Mouse (Mus musculus) neural tube, embryonic 14.5 days (tissue): Measurements from ENCODE around the gene Vps18. TPM values are rescaled to one million over a fixed set of nuclear protein-coding genes. Genes with fewer than 3 reads are reported as not detected.

Source experiments
- ATAC-seq: fragments of 200-750 bp; cut with Nextera tagmentation; 2 replicates; pipeline ENCODE4 v1.8.0; 2017; ENCODE audit warnings: low read depth, mild to moderate bottlenecking, moderate TSS enrichment, moderate library complexity
- H3K27ac ChIP-seq: fragments of 300-500 bp; sonication (generic); 2 replicates; pipeline ENCODE4 v1.5.1; 2014; ENCODE audit warnings: low read depth, mild to moderate bottlenecking, control low read depth, low read length, moderate library complexity, mixed read lengths
- H3K27me3 ChIP-seq: fragments of 300-500 bp; sonication (generic); 2 replicates; pipeline ENCODE4 v1.6.1; 2014; ENCODE audit warnings: low read length; ENCODE audit not compliant: control insufficient read depth, insufficient read depth
- H3K36me3 ChIP-seq: fragments of 300-500 bp; sonication (generic); 2 replicates; pipeline ENCODE4 v1.6.1; 2014; ENCODE audit warnings: low read length, mixed read lengths; ENCODE audit not compliant: control insufficient read depth, insufficient read depth
- H3K4me1 ChIP-seq: fragments of 300-500 bp; sonication (generic); 2 replicates; pipeline ENCODE4 v1.6.1; 2014; ENCODE audit warnings: low read length; ENCODE audit not compliant: control insufficient read depth, insufficient read depth
- H3K4me2 ChIP-seq: fragments of 300-500 bp; sonication (generic); 2 replicates; pipeline ENCODE4 v1.6.1; 2014; ENCODE audit warnings: mild to moderate bottlenecking, low read depth, low read length, control low read depth
- H3K4me3 ChIP-seq: fragments of 300-500 bp; sonication (generic); 2 replicates; pipeline ENCODE4 v1.5.1; 2014; ENCODE audit warnings: low read depth, low read length, control low read depth, mixed read lengths
- H3K9ac ChIP-seq: fragments of 300-500 bp; sonication (generic); replicated peaks from 2 replicates; pipeline ENCODE4 v1.6.1; 2014; ENCODE audit warnings: low read depth, mild to moderate bottlenecking, control low read depth, low read length, mixed read lengths
- H3K9me3 ChIP-seq: fragments of 300-500 bp; sonication (generic); 2 replicates; pipeline ENCODE4 v1.6.1; 2016; ENCODE audit warnings: low read length; ENCODE audit not compliant: control insufficient read depth
- WGBS: fragments of 180-500 bp; shearing (Covaris S2); extraction: QIAGEN DNeasy Blood & Tissue Kit; methylation state at CpG from one replicate; pipeline ENCODE4 v1.1.7; 2014; 5-methylcytosine and 5-hydroxymethylcytosine counted together
- polyA plus RNA-seq: library from polyadenylated mRNA; unstranded; fragments of >200 nt; fragmentation: Nextera tagmentation; extraction: Ambion mirVana; gene quantifications from 2 replicates; pipeline ENCODE4 v1.2.1, GENCODE M21; 2014

The Vps18 gene
- polyA plus RNA-seq, 1 experiment from 2014 or later: 14.8 TPM

DNA sequence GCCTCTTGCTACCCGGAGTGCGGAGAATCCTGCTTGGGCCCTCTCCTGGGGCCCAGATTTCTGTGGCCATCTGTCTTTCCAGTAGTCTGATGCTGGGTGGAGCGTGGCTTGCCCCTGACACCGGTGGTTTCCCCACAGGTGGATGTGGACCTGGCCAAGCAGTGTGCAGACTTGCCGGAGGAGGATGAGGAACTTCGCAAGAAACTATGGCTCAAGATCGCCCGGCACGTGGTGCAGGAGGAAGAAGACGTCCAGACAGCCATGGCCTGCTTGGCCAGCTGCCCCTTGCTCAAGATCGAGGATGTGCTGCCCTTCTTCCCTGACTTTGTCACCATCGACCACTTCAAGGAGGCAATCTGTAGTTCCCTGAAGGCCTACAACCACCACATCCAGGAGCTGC, 8.2 kb downstream of the Vps18 start:
- 92% methylated on average over 12 of the region's 12 CpGs for WGBS
- H3K4me2 ChIP-seq: no peak overlapping the region
- no peaks in the 10 kb centered on the region for H3K9me3 ChIP-seq
- no peak overlapping the region for H3K4me3 ChIP-seq
- H3K36me3 ChIP-seq: peaks cover 43% of the 10 kb centered on the region
- H3K27me3 ChIP-seq: no peaks in the 10 kb centered on the region
- no peak overlapping the region for H3K9ac ChIP-seq
- H3K27ac ChIP-seq: no peak overlapping the region
- peaks cover 11% of the 10 kb centered on the region for H3K4me1 ChIP-seq
- ATAC-seq: no peak

- Histone ChIP-seq H3K9ac (no peak overlapping the region), H3K4me3 (no peak overlapping the region), H3K36me3 (peaks cover 40% of the 10 kb centered on the region), H3K27ac (no peak overlapping the region), H3K27me3 (no peaks in the 10 kb centered on the region), H3K4me2 (no peak overlapping the region), H3K9me3 (no peaks in the 10 kb centered on the region), H3K4me1 (peaks cover 11% of the 10 kb centered on the region)
- ATAC-seq: no peak
- WGBS: 95% methylated on average over 19 of the region's 19 CpGs
Measured at GRCm38 (mm10) chr2:119297506-119297905, 9.0 kb downstream of the Vps18 start.

DNA sequence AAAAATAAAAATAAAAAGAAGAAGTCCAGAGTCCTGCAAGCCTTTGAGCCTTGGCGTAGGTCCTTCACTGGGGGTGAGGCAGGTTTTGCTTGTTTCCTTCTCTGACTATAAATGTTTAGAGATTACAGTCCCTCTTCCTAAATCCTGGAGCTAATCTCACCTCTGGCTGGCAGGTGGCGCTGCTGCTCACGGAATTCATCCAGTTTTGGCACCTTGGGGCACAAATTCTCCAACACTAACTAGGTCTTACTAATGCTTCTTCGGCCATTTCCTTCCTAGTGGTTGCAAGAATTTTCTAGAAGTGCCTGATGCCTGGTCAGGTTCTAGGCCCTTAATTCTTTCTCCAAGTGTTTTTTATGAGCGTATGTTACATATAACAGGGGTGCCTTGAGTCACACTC, 9.8 kb downstream of the Vps18 start:
- Histone ChIP-seq H3K27ac (no peak overlapping the region), H3K9ac (no peak overlapping the region), H3K36me3 (peaks cover 37% of the 10 kb centered on the region), H3K9me3 (no peaks in the 10 kb centered on the region), H3K4me3 (no peak overlapping the region), H3K4me1 (peaks cover 11% of the 10 kb centered on the region), H3K27me3 (no peaks in the 10 kb centered on the region), H3K4me2 (no peak overlapping the region)
- 46% methylated on average over 5 of the region's 5 CpGs for WGBS
- ATAC-seq: no peak

GRCm38 (mm10) chr2:119298839-119299238, 10.3 kb downstream of the Vps18 start:
- peaks cover 32% of the 10 kb centered on the region for H3K36me3 ChIP-seq
- H3K9ac ChIP-seq: no peak overlapping the region
- no peaks in the 10 kb centered on the region for H3K27me3 ChIP-seq
- H3K4me1 ChIP-seq: peaks cover 11% of the 10 kb centered on the region
- WGBS: 86% methylated on average over 2 of the region's 2 CpGs
- no peak overlapping the region for H3K4me2 ChIP-seq
- no peaks in the 10 kb centered on the region for H3K9me3 ChIP-seq
- no peak overlapping the region for H3K27ac ChIP-seq
- no peak overlapping the region for H3K4me3 ChIP-seq
- no peak for ATAC-seq

GRCm38 (mm10) chr2:119299981-119300818, 11.7 kb downstream of the Vps18 start:
- Histone ChIP-seq H3K9me3 (no peaks in the 10 kb centered on the region), H3K9ac (no peak overlapping the region), H3K27ac (peak overlapping the region; percentile 6; the same call in 1 of the 2 replicates), H3K4me1 (peaks cover 11% of the 10 kb centered on the region), H3K4me2 (peak overlapping the region; percentile 9; the same call in 1 of the 2 replicates), H3K27me3 (no peaks in the 10 kb centered on the region), H3K4me3 (no peak overlapping the region), H3K36me3 (peaks cover 25% of the 10 kb centered on the region; the same call in 1 of the 2 replicates)
- ATAC-seq: peak; percentile 79
- WGBS: 7% methylated on average over 15 of the region's 15 CpGs

GRCm38 (mm10) chr2:119300819-119301493, 12.4 kb downstream of the Vps18 start:
- no peaks in the 10 kb centered on the region for H3K27me3 ChIP-seq
- ATAC-seq: peak; percentile 41; the same call in 1 of the 2 replicates
- 0 out of 2 replicates have a peak overlapping the region, but pooled peaks have one; percentile 9 for H3K4me2 ChIP-seq
- H3K27ac ChIP-seq: no peak overlapping the region
- H3K9me3 ChIP-seq: no peaks in the 10 kb centered on the region
- peaks cover 25% of the 10 kb centered on the region; the same call in 1 of the 2 replicates for H3K36me3 ChIP-seq
- H3K4me3 ChIP-seq: no peak overlapping the region
- no peak overlapping the region for H3K9ac ChIP-seq
- WGBS: 30% methylated on average over 7 of the region's 7 CpGs
- H3K4me1 ChIP-seq: peaks cover 11% of the 10 kb centered on the region

GRCm38 (mm10) chr2:119302876-119303275, 14.3 kb downstream of the Vps18 start:
- no peak overlapping the region for H3K4me2 ChIP-seq
- peaks cover 12% of the 10 kb centered on the region; the same call in 1 of the 2 replicates for H3K36me3 ChIP-seq
- no peak overlapping the region for H3K27ac ChIP-seq
- H3K27me3 ChIP-seq: no peaks in the 10 kb centered on the region
- no peak overlapping the region for H3K4me3 ChIP-seq
- ATAC-seq: no peak
- peaks cover 11% of the 10 kb centered on the region for H3K4me1 ChIP-seq
- H3K9ac ChIP-seq: no peak overlapping the region
- H3K9me3 ChIP-seq: no peaks in the 10 kb centered on the region
- 71% methylated on average over 6 of the region's 6 CpGs for WGBS

GRCm38 (mm10) chr2:119304391-119304790, 15.9 kb downstream of the Vps18 start:
- Histone ChIP-seq H3K9me3 (no peaks in the 10 kb centered on the region), H3K4me2 (no peak overlapping the region), H3K27ac (no peak overlapping the region), H3K4me1 (peaks cover 11% of the 10 kb centered on the region), H3K27me3 (no peaks in the 10 kb centered on the region; the same call in 1 of the 2 replicates), H3K9ac (no peak overlapping the region), H3K4me3 (no peak overlapping the region), H3K36me3 (0 out of 2 replicates have a peak, but pooled peaks cover 5% of the 10 kb centered on the region)
- ATAC-seq: no peak
- 60% methylated on average over 3 of the region's 3 CpGs for WGBS

DNA sequence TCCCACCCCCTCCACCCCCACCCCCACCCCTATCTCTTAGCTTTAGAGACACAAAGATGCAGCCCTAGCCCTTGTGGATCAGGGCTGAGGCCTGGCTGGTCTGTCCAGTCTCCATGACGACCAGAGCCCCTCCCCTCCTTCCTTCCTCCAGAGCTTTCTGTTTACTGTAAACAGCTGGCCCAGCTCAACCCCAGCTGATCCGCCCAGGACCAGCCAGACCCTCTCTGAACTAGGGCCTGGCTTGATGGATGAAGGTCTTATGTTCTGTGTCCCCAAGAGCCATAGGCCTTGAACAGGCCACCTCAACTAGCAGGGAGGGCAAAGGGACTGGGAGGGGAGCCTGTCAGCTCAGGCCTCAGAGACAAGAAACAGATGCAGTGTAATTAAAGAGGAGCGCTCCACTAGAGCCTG, 16.3 kb downstream of the Vps18 start:
- no peaks in the 10 kb centered on the region; the same call in 1 of the 2 replicates for H3K27me3 ChIP-seq
- no peak overlapping the region for H3K9ac ChIP-seq
- H3K9me3 ChIP-seq: no peaks in the 10 kb centered on the region
- 17% methylated on average over 3 of the region's 3 CpGs for WGBS
- ATAC-seq: peak; percentile 57; the same call in 1 of the 2 replicates
- H3K4me3 ChIP-seq: no peak overlapping the region
- no peak overlapping the region for H3K4me2 ChIP-seq
- H3K27ac ChIP-seq: no peak overlapping the region
- 0 out of 2 replicates have a peak, but pooled peaks cover under 1% of the 10 kb centered on the region for H3K36me3 ChIP-seq
- peaks cover 8% of the 10 kb centered on the region for H3K4me1 ChIP-seq
